Mouse (Mus musculus) heart, adult 2 months (tissue): ENCODE data around the gene Olfr523.

Source experiments
- CTCF ChIP-seq: fragments of 200-600 bp; IDR thresholded peaks from 2 replicates; pipeline ENCODE4 v1.8.1; 2022; ENCODE audit warnings: antibody characterized with exemption, mild to moderate bottlenecking, moderate library complexity
- EP300 ChIP-seq: fragments of 200-500 bp; IDR thresholded peaks from 2 replicates; pipeline ENCODE4 v1.6.1; 2011; ENCODE audit warnings: low read depth, low read length, control low read depth; ENCODE audit not compliant: insufficient read depth
- POLR2A ChIP-seq: fragments of 200-500 bp; IDR thresholded peaks from 2 replicates; pipeline ENCODE4 v1.6.1; 2011; ENCODE audit warnings: mild to moderate bottlenecking, low read depth, low read length, control low read depth; ENCODE audit not compliant: insufficient read depth

DNA sequence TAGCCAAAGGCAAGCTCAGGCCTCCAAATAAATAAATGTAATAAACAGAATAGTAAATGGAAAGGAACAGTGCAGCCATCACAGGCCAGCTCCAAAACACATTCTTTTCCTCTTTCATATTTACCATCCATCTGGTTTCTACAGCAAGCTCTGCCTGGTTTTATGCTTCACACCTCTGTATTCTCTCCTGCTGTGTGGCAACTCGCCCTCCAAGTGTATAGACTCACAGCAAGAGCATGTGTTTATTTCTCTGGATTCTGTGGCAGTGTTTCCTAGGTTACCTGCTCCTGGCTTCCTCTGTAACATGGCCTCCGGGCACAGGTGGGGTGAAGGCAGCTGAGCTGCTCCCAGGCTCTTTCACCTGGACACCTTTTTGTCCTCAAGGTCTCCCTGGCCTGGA lies 19.4 kb downstream of the Olfr523 start:
- TF ChIP-seq CTCF (no peak), POLR2A (no peak), EP300 (no peak)
